Mouse (Mus musculus) adipose tissue, adult 10 weeks (tissue): Measurements from ENCODE around the gene Rbbp5. TPM values are rescaled to one million over a fixed set of nuclear protein-coding genes. Genes with fewer than 3 reads are reported as not detected.

ENCODE experiments used
- polyA plus RNA-seq: library from polyadenylated mRNA; stranded (reverse); fragments of 350-450 nt; fragmentation: Illumina TruSeq; extraction: RNeasy Lipid Tissue Mini Kit (QIAGEN cat#74804); gene quantifications from one replicate; pipeline ENCODE4 v1.2.3, GENCODE M21; 2014; ENCODE audit warnings: low read depth, low replicate concordance

The Rbbp5 gene
- 25.4 TPM for polyA plus RNA-seq

GRCm38 (mm10) chr1:132476928-132477691 is at the start of gene Rbbp5:
Gene Rbbp5 (plus strand): TSS chr1:132477365.

GRCm38 (mm10) chr1:132506058-132506457 is 28.9 kb downstream of the Rbbp5 start, which contains the start of gene Tmem81:
Gene Tmem81 (plus strand): TSS chr1:132506230.

GRCm38 (mm10) chr1:132542762-132543306 is 65.7 kb downstream of the Rbbp5 start, which contains the start of gene Cntn2:
Gene Cntn2 (minus strand): TSS chr1:132543256.

Other genes starting within 250 kb of the Rbbp5 start
- not detected for gene Gm10188, start 247.6 kb upstream of the Rbbp5 start, polyA plus RNA-seq
- gene Klhdc8a, start 178.7 kb upstream of the Rbbp5 start, polyA plus RNA-seq: 0.20 TPM
- gene Nuak2, start 161.2 kb upstream of the Rbbp5 start, polyA plus RNA-seq: 6.0 TPM
- gene Tmcc2, start 86.1 kb upstream of the Rbbp5 start, polyA plus RNA-seq: 6.6 TPM
- gene Dstyk, start 59.8 kb upstream of the Rbbp5 start, polyA plus RNA-seq: 17.8 TPM
- gene Tmem81, start 28.9 kb downstream of the Rbbp5 start, polyA plus RNA-seq: 5.1 TPM
- 0.35 TPM for gene Cntn2, start 65.9 kb downstream of the Rbbp5 start, polyA plus RNA-seq